Mouse (Mus musculus) hindbrain, postnatal 0 days (tissue): ENCODE data around the gene Gadl1. TPM values are rescaled to one million over a fixed set of nuclear protein-coding genes. Genes with fewer than 3 reads are reported as not detected.
A peak's percentile ranks its signal among the peaks of the same experiment; 100 is the strongest.

Experiments used
- ATAC-seq: fragments of 200-750 bp; cut with Nextera tagmentation; 2 replicates; pipeline ENCODE4 v1.8.0; 2017; ENCODE audit warnings: mild to moderate bottlenecking, moderate TSS enrichment, moderate library complexity
- DNase-seq: peaks from one replicate; pipeline ENCODE4 v3.0.0-alpha.2; 2015; ENCODE audit warnings: low spot score
- H3K27ac ChIP-seq: fragments of 300-500 bp; sonication (generic); 2 replicates; pipeline ENCODE4 v1.5.1; 2014; ENCODE audit warnings: mild to moderate bottlenecking
- H3K27me3 ChIP-seq: fragments of 300-500 bp; sonication (generic); 2 replicates; pipeline ENCODE4 v1.6.1; 2014; ENCODE audit warnings: low read length, mixed read lengths; ENCODE audit not compliant: insufficient read depth
- H3K36me3 ChIP-seq: fragments of 300-500 bp; sonication (generic); 2 replicates; pipeline ENCODE4 v1.6.1; 2014; ENCODE audit warnings: low read length, mixed read lengths; ENCODE audit not compliant: insufficient read depth
- H3K4me1 ChIP-seq: fragments of 300-500 bp; sonication (generic); 2 replicates; pipeline ENCODE4 v1.6.1; 2014; ENCODE audit warnings: antibody characterized with exemption, low read length, mixed read lengths; ENCODE audit not compliant: insufficient read depth
- H3K4me2 ChIP-seq: fragments of 300-500 bp; sonication (generic); 2 replicates; pipeline ENCODE4 v1.6.1; 2014; ENCODE audit warnings: low read depth, mild to moderate bottlenecking, low read length, moderate library complexity, mixed read lengths
- H3K4me3 ChIP-seq: fragments of 300-500 bp; sonication (generic); 2 replicates; pipeline ENCODE4 v1.5.1; 2014; ENCODE audit warnings: low read length
- H3K9ac ChIP-seq: fragments of 300-500 bp; sonication (generic); replicated peaks from 2 replicates; pipeline ENCODE4 v1.6.1; 2014; ENCODE audit warnings: mild to moderate bottlenecking, low read length, moderate library complexity, mixed read lengths
- H3K9me3 ChIP-seq: fragments of 300-500 bp; sonication (generic); 2 replicates; pipeline ENCODE4 v1.6.1; 2016; ENCODE audit warnings: low read length, mixed read lengths
- CTCF ChIP-seq: IDR thresholded peaks from 2 replicates; pipeline ENCODE4 v1.5.1; 2016; ENCODE audit warnings: antibody characterized with exemption, control low read depth, low read depth
- WGBS: fragments of 180-500 bp; shearing (Covaris S2); extraction: QIAGEN DNeasy Blood & Tissue Kit; methylation state at CpG from one replicate; pipeline ENCODE4 v1.1.7; 2014; 5-methylcytosine and 5-hydroxymethylcytosine counted together
- polyA plus RNA-seq: library from polyadenylated mRNA; unstranded; fragments of >200 nt; fragmentation: Nextera tagmentation; extraction: Ambion mirVana; gene quantifications from 2 replicates; pipeline ENCODE4 v1.2.1, GENCODE M21; 2015
- total RNA-seq: library from RNA; depleted of rRNA; stranded (reverse); fragments of >200 nt; gene quantifications from 2 replicates; pipeline ENCODE4 v1.2.3, GENCODE M21; 2014

Gene Gadl1
- total and polyA plus RNA-seq, 2 experiments from 2014 or later, result 0.24 TPM; not detected in 1

GRCm38 (mm10) chr9:115999361-115999990 lies 90.2 kb downstream of the Gadl1 start:
- DNase-seq (no peak), ATAC-seq (no peak)
- TF ChIP-seq CTCF, result no peak
- Histone ChIP-seq H3K9me3 (no peaks in the 10 kb centered on the region), H3K4me1 (no peaks in the 10 kb centered on the region), H3K4me2 (no peak overlapping the region), H3K9ac (no peak overlapping the region), H3K4me3 (no peak overlapping the region), H3K27me3 (no peaks in the 10 kb centered on the region), H3K36me3 (no peaks in the 10 kb centered on the region), H3K27ac (no peak overlapping the region)
- 85% methylated on average over 8 of the region's 8 CpGs for WGBS

- DNase-seq (no peak), ATAC-seq (no peak)
- H3K4me3 ChIP-seq, result no peak overlapping the region
- H3K36me3 ChIP-seq, result no peaks in the 10 kb centered on the region
- H3K27ac ChIP-seq, result no peak overlapping the region
- peak; percentile 27; the same call in 1 of the 2 replicates for TF ChIP-seq CTCF
- 45% methylated on average over 4 of the region's 4 CpGs for WGBS
- H3K4me2 ChIP-seq, result no peak overlapping the region
- no peaks in the 10 kb centered on the region for H3K4me1 ChIP-seq
- H3K9me3 ChIP-seq, result no peaks in the 10 kb centered on the region
- H3K9ac ChIP-seq, result no peak overlapping the region
- H3K27me3 ChIP-seq, result no peaks in the 10 kb centered on the region
Observed at GRCm38 (mm10) chr9:116013911-116014310, 104.7 kb downstream of the Gadl1 start.

- H3K4me3 ChIP-seq, result no peak overlapping the region
- H3K4me2 ChIP-seq, result no peak overlapping the region
- DNase-seq, result no peak
- TF ChIP-seq CTCF, result no peak
- H3K27ac ChIP-seq, result no peak overlapping the region
- no peak for ATAC-seq
- no peak overlapping the region for H3K9ac ChIP-seq
- H3K4me1 ChIP-seq, result no peaks in the 10 kb centered on the region
- H3K9me3 ChIP-seq, result no peaks in the 10 kb centered on the region
- WGBS, result 80% methylated on average over 9 of the region's 9 CpGs
- no peaks in the 10 kb centered on the region for H3K36me3 ChIP-seq
- H3K27me3 ChIP-seq, result no peaks in the 10 kb centered on the region
Observed at GRCm38 (mm10) chr9:116016221-116016620, 107.0 kb downstream of the Gadl1 start.

- no peak for ATAC-seq
- H3K4me2 ChIP-seq, result no peak overlapping the region
- TF ChIP-seq CTCF, result no peak
- H3K27me3 ChIP-seq, result no peaks in the 10 kb centered on the region
- no peaks in the 10 kb centered on the region for H3K36me3 ChIP-seq
- H3K9me3 ChIP-seq, result no peaks in the 10 kb centered on the region
- H3K27ac ChIP-seq, result no peak overlapping the region
- no peak overlapping the region for H3K9ac ChIP-seq
- no peaks in the 10 kb centered on the region for H3K4me1 ChIP-seq
- WGBS, result 85% methylated on average over 3 of the region's 3 CpGs
- no peak overlapping the region for H3K4me3 ChIP-seq
- DNase-seq, result no peak
Observed at GRCm38 (mm10) chr9:116017091-116017490, 107.8 kb downstream of the Gadl1 start.

GRCm38 (mm10) chr9:116018586-116018985 lies 109.3 kb downstream of the Gadl1 start:
- no peak overlapping the region for H3K9ac ChIP-seq
- H3K4me3 ChIP-seq, result no peak overlapping the region
- no peak for TF ChIP-seq CTCF
- H3K27ac ChIP-seq, result no peak overlapping the region
- H3K4me2 ChIP-seq, result no peak overlapping the region
- WGBS, result 91% methylated on average over 7 of the region's 7 CpGs
- H3K27me3 ChIP-seq, result no peaks in the 10 kb centered on the region
- no peaks in the 10 kb centered on the region for H3K9me3 ChIP-seq
- H3K36me3 ChIP-seq, result no peaks in the 10 kb centered on the region
- H3K4me1 ChIP-seq, result no peaks in the 10 kb centered on the region
- DNase-seq (no peak), ATAC-seq (no peak)

- no peaks in the 10 kb centered on the region for H3K9me3 ChIP-seq
- TF ChIP-seq CTCF, result no peak
- no peaks in the 10 kb centered on the region for H3K4me1 ChIP-seq
- H3K4me2 ChIP-seq, result no peak overlapping the region
- no peak overlapping the region for H3K4me3 ChIP-seq
- ATAC-seq (no peak), DNase-seq (no peak)
- no peak overlapping the region for H3K9ac ChIP-seq
- no peak overlapping the region for H3K27ac ChIP-seq
- no peaks in the 10 kb centered on the region for H3K36me3 ChIP-seq
- H3K27me3 ChIP-seq, result no peaks in the 10 kb centered on the region
- WGBS, result 78% methylated on average over 6 of the region's 6 CpGs
Observed at GRCm38 (mm10) chr9:116025371-116025770, 116.1 kb downstream of the Gadl1 start.

- Histone ChIP-seq H3K9me3 (no peaks in the 10 kb centered on the region), H3K27me3 (no peaks in the 10 kb centered on the region), H3K36me3 (no peaks in the 10 kb centered on the region), H3K4me2 (no peak overlapping the region), H3K9ac (no peak overlapping the region), H3K4me1 (no peaks in the 10 kb centered on the region), H3K4me3 (no peak overlapping the region), H3K27ac (no peak overlapping the region)
- ATAC-seq (no peak), DNase-seq (peak; percentile 68)
- no peak for TF ChIP-seq CTCF
- 73% methylated on average over 2 of the region's 2 CpGs for WGBS
Observed at GRCm38 (mm10) chr9:116029076-116029475, 119.8 kb downstream of the Gadl1 start.
